Comparison of ENCODE assay signal across 25 mouse cellular contexts in genomic region chr3:54371015-54371414, GRCm38 (mm10).
"Had no signal": no experiment of that assay in that cellular context is flagged by ENCODE, and none has a peak within 500 bp of the region (broad histone marks: within the 10 kb centered on the region; RNA-seq: fewer than 3 reads in every experiment).

No protein-coding gene starts in this region.

- DNase-seq: gastrocnemius, postnatal 14 days; gastrocnemius, postnatal 36 days; heart, adult 18-20 months; heart, postnatal 14 days; heart, postnatal 36 days; kidney, adult 11 months; kidney, adult 2 months; kidney, adult 9 months; kidney, postnatal 14 days; kidney, postnatal 36 days; layer of hippocampus, adult 9-11 months; layer of hippocampus, postnatal 36 days; left cerebral cortex, postnatal 4 days had no signal

- H3K9ac ChIP-seq: heart, embryonic 12.5 days; hindbrain, embryonic 13.5 days; hindbrain, embryonic 15.5 days; kidney, embryonic 15.5 days; limb, embryonic 12.5 days; limb, embryonic 15.5 days; liver, embryonic 12.5 days; liver, embryonic 14.5 days had no signal

- ATAC-seq: hindbrain, postnatal 0 days; intestine, embryonic 16.5 days; liver, embryonic 12.5 days had no signal

- H3K27ac ChIP-seq: heart, embryonic 10.5 days; hindbrain, embryonic 13.5 days; hindbrain, embryonic 15.5 days; hindbrain, postnatal 0 days; kidney, embryonic 15.5 days; kidney, postnatal 0 days; limb, embryonic 12.5 days; limb, embryonic 15.5 days; liver, embryonic 12.5 days; liver, embryonic 14.5 days had no signal

- H3K4me3 ChIP-seq: heart, embryonic 10.5 days; heart, embryonic 12.5 days; hindbrain, embryonic 13.5 days; hindbrain, embryonic 15.5 days; kidney, embryonic 15.5 days; limb, embryonic 12.5 days; limb, embryonic 15.5 days; liver, embryonic 12.5 days had no signal

- H3K4me2 ChIP-seq: heart, embryonic 12.5 days; hindbrain, embryonic 13.5 days; hindbrain, embryonic 15.5 days; kidney, embryonic 15.5 days; limb, embryonic 12.5 days; limb, embryonic 15.5 days; liver, embryonic 12.5 days had no signal

- H3K27me3 ChIP-seq: heart, embryonic 12.5 days; hindbrain, embryonic 13.5 days; hindbrain, embryonic 15.5 days; kidney, embryonic 15.5 days; limb, embryonic 12.5 days; limb, embryonic 15.5 days; liver, embryonic 12.5 days had no signal

- H3K36me3 ChIP-seq: heart, embryonic 10.5 days; hindbrain, embryonic 13.5 days; hindbrain, embryonic 15.5 days; kidney, embryonic 15.5 days; limb, embryonic 12.5 days; liver, embryonic 12.5 days had no signal

- H3K9me3 ChIP-seq: heart, embryonic 10.5 days; heart, embryonic 12.5 days; hindbrain, embryonic 13.5 days; hindbrain, embryonic 15.5 days; kidney, embryonic 15.5 days; limb, embryonic 12.5 days; limb, embryonic 15.5 days; liver, embryonic 12.5 days had no signal

- H3K4me1 ChIP-seq: heart, embryonic 10.5 days; heart, embryonic 12.5 days; hindbrain, embryonic 13.5 days; hindbrain, embryonic 15.5 days; kidney, embryonic 15.5 days; limb, embryonic 15.5 days; liver, embryonic 12.5 days had no signal
